Mouse (Mus musculus) left cerebral cortex, postnatal 10 days (tissue): ENCODE measurements around the gene Gm20388. TPM values are rescaled to one million over a fixed set of nuclear protein-coding genes. Genes with fewer than 3 reads are reported as not detected.
A peak's percentile ranks its signal among the peaks of the same experiment; 100 is the strongest.
"Not testable (repeated sequence)": the region's sequence is repeated elsewhere in the genome, so short reads cannot be mapped to it uniquely, and the experiment has no call there.

Source experiments
- DNase-seq, 2 experiments: peaks; one replicate each; pipeline ENCODE4 v3.0.0; 2021 to 2022; ENCODE audit warnings: low spot score in 2 of 2, mixed read lengths in 1 of 2; ENCODE audit errors: extremely low spot score in 1 of 2
- intact Hi-C: fragments of 180-260 bp; cut with DNase I; formaldehyde crosslinking; loops from one replicate; pipeline ENCODE4 v1.15.1; 2025
- total RNA-seq, 2 experiments: library from RNA; stranded (reverse); gene quantifications; 2 replicates each; pipeline ENCODE4 v1.2.3; 2021

Gm20388 gene
- total RNA-seq, 2 experiments from 2014 or later = 4.4 to 9.0 TPM

- intact Hi-C loops = no loop called here
- DNase-seq = no peak
Observed at GRCm38 (mm10) chr8:122624653-122625052, 2714.0 kb downstream of the Gm20388 start.

- DNase-seq = no peak
- intact Hi-C loops = no loop called here
Observed at GRCm38 (mm10) chr8:122625811-122626210, 2715.2 kb downstream of the Gm20388 start.

GRCm38 (mm10) chr8:122626896-122627295 lies 2716.3 kb downstream of the Gm20388 start:
- intact Hi-C loops = no loop called here

GRCm38 (mm10) chr8:122629388-122629787 lies 2718.7 kb downstream of the Gm20388 start:
- DNase-seq = no peak
- intact Hi-C loops = no loop called here

More at GRCm38 (mm10) chr8:122626896-122627295, 2716.3 kb downstream of the Gm20388 start:
- DNase-seq = no peak

DNA sequence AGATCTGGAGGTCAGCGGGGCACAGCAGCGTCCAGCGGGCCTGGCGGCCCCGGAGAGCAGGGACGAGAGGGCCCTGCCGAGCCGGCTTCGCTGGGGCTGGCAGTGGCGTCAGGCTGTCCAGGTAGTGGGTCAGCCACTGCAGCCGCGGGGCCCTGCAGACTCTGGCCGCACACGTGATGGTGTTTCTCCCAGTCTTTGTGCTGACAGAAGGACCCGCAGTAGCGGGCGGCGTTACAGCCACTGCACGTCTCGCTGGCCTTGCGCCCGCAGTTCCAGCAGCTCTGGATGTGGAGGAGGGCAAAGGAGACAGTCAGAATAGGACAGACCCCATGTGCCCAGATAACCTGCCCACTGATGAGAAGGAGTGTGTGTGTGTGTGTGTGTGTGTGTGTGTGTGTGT lies 2720.1 kb downstream of the Gm20388 start:
- no peak for DNase-seq
- intact Hi-C loops = no loop called here

DNA sequence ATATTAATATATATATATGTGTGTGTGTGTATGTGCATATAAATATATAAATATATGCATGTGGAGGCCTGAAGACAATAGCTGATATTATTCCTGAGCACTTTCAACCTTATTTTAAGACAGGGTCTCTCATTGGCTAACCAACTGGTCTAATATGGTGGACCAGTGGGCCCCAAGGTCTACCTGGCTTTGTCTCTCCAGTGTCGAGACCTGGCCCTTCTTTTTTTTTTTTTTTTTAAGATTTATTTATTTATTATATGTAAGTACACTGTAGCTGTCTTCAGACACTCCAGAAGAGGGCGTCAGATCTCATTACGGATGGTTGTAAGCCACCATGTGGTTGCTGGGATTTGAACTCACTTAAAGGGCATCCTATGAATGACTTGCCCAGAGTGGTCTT lies 2721.5 kb downstream of the Gm20388 start:
- DNase-seq, intact Hi-C loops: not testable (repeated sequence)

DNA sequence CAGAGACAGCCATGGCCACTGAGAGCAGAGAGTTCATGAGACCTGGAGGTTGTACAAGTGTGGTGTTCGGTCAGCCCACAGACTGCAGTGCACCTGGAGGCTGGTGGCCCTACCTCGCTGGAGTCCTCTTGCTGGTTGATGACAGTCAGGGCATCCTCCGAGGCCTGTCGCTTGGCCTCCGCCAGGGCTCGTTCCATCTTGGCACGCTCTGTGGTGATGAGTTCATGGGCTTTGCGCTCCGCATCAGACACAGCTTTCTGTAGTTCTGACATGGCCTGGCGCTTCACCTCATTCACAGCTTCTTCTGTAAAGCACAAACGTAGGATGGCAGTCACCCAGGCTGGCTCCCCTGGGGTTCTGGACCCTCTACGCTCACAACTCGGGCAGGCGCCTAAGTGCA lies 2722.6 kb downstream of the Gm20388 start:
- intact Hi-C loops = no loop called here
- DNase-seq = no peak

GRCm38 (mm10) chr8:122635878-122636802 lies 2725.5 kb downstream of the Gm20388 start:
- intact Hi-C loops = no loop called here

DNA sequence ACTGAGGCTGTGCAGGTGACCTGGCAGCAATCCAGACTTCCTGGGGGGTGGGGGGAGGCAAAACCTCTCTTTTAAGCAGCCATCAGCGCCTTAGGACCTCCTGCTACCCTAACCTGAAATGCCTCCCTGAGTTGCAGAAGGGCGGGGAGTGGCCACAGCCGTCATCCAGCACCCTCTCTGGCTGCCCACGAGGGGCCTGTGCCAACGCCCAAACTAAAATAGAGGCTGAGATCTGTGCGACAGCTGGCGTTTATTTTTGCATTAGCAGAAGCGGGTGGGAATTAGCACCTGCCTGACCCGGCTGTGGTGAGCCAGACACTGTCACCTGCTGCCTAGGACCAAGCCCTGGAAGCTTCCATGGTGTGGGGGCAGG lies 2726.1 kb downstream of the Gm20388 start:
- no peak for DNase-seq
- intact Hi-C loops = no loop called here

More at GRCm38 (mm10) chr8:122635878-122636802, 2725.5 kb downstream of the Gm20388 start:
- no peak for DNase-seq

- intact Hi-C loops = no loop called here
- no peak for DNase-seq
Observed at GRCm38 (mm10) chr8:122637230-122637629, 2726.6 kb downstream of the Gm20388 start.

DNA sequence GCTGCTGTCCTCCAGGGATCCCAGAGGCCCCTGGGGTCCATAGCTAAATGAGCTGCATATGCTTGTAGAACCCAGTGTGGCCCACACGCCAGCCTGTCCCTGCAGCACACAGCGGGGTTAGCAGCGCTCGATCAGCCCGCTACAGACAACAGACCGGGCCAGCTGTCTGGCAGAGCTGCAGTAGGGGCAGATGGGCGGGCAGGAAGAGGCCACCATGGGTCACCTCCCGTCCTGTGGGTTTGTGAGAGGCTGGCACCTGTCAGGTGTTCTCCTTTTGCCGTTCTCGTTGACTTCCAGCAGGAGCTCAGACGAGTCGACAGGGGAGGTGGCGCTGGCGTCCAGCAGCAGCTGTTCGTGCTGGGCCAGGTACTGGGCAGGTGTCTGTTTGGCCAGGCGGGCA lies 2728.0 kb downstream of the Gm20388 start:
- intact Hi-C loops = no loop called here
- DNase-seq = no peak

GRCm38 (mm10) chr8:122639521-122640248 lies 2729.0 kb downstream of the Gm20388 start:
- intact Hi-C loops = no loop called here
- peak; percentile 34 to 68 for DNase-seq

- intact Hi-C loops = no loop called here
- DNase-seq = no peak
Observed at GRCm38 (mm10) chr8:122640825-122641224, 2730.2 kb downstream of the Gm20388 start.

GRCm38 (mm10) chr8:122641406-122641805 lies 2730.8 kb downstream of the Gm20388 start:
- intact Hi-C loops = no loop called here
- peak; percentile 53 to 68 for DNase-seq

DNA sequence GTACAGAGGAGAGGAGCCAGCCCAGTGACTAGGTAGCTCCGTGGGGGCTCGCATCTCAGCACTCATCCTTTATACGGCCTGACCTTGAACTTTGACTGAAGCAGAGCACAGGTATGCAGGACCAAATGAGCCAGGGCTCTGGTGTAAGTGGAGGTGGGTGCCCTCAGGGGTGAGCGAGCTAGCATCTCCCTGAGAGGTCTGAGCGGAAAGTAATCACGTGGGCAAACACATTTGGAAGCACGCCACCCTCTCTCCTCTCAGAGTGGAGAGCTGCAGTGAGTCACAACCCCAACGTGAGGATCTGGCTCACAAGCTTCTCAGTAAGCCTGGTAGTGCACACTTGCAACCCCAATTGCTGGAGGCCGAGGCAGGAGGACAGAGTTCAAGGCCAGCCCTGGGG lies 2731.4 kb downstream of the Gm20388 start:
- intact Hi-C loops = no loop called here
- DNase-seq = no peak

DNA sequence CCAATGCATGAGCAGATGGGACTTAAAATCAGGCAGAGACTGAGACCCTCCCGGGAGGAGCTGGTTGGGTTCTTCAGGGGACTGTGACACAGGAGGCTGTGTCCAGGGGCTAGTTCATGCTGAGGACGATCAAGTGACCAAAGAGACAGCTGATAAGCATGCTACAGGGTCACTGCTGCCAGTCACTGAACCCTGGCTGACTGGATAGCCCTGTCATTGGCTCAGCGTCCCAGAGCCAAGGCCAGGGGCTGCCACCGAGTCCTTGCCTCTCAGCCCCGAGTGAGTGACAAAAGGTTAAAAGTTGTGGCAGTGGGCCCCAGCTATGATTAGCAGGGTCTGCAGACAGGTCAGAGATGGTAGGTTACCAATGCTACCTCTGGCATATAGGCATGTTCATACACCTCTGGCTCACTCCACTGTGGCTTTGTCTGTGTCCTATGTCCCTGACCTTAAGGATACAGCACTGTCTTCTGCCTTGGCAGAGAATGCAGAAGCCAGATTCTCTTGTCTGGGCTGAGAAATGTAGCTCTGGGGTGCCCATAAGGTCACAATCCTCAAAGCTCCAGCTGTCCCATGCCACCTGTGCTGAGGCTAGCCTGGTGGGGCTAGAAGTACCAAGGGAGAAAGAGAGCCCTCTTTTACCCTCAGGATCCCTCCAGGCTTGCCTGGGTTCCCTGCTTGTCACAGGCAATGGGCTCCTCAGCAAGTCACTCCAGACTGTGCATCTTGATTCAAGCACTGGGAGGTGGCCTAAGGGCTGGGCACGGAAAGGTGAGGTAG lies 2733.7 kb downstream of the Gm20388 start:
- intact Hi-C loops = no loop called here
- no peak for DNase-seq

- intact Hi-C loops = no loop called here
- DNase-seq = no peak
Observed at GRCm38 (mm10) chr8:122646337-122646736, 2735.7 kb downstream of the Gm20388 start.

GRCm38 (mm10) chr8:122648192-122648970 lies 2737.7 kb downstream of the Gm20388 start:
- intact Hi-C loops = no loop called here

More at GRCm38 (mm10) chr8:122648192-122648970, 2737.7 kb downstream of the Gm20388 start:
- DNase-seq = no peak
